Mouse (Mus musculus): Measurements from ENCODE around the gene Txk. TPM values are rescaled to one million over a fixed set of nuclear protein-coding genes. Genes with fewer than 3 reads are reported as not detected.

The Txk gene
- under 1 TPM in 1 of 2 experiments, not detected in 1; 0.29 TPM for total RNA-seq (2021)
- long read RNA-seq, experiment 1 = 0 reads
- long read RNA-seq, experiment 2 = 0 reads

- no peak for DNase-seq (ENCODE audit: low spot score in 2 of 2)
Measured at GRCm38 (mm10) chr5:72752585-72752984, at the start of gene Txk. Gene Txk (minus strand): TSS chr5:72752777.

GRCm38 (mm10) chr5:72798563-72798962 lies 46.0 kb upstream of the Txk start:
- DNase-seq (ENCODE audit: low spot score in 2 of 2) = no peak

- no peak for DNase-seq (ENCODE audit: low spot score in 2 of 2)
Measured at GRCm38 (mm10) chr5:72796186-72796613, 43.6 kb upstream of the Txk start.

GRCm38 (mm10) chr5:72793309-72793850 lies 40.8 kb upstream of the Txk start:
- no peak for DNase-seq (ENCODE audit: low spot score in 2 of 2)

GRCm38 (mm10) chr5:72791789-72792188 lies 39.2 kb upstream of the Txk start:
- no peak for DNase-seq (ENCODE audit: low spot score in 2 of 2)

GRCm38 (mm10) chr5:72791386-72791785 lies 38.8 kb upstream of the Txk start:
- DNase-seq (ENCODE audit: low spot score in 2 of 2) = no peak

- no peak for DNase-seq (ENCODE audit: low spot score in 2 of 2)
Measured at GRCm38 (mm10) chr5:72785451-72785850, 32.9 kb upstream of the Txk start.

- DNase-seq (ENCODE audit: low spot score in 2 of 2) = no peak
Measured at GRCm38 (mm10) chr5:72784719-72785118, 32.1 kb upstream of the Txk start.

GRCm38 (mm10) chr5:72783957-72784356 lies 31.4 kb upstream of the Txk start:
- no peak for DNase-seq (ENCODE audit: low spot score in 2 of 2)

- DNase-seq (ENCODE audit: low spot score in 2 of 2) = no peak
Measured at GRCm38 (mm10) chr5:72783123-72783522, 30.5 kb upstream of the Txk start.

- DNase-seq (ENCODE audit: low spot score in 2 of 2) = no peak
Measured at GRCm38 (mm10) chr5:72781776-72782175, 29.2 kb upstream of the Txk start.

- DNase-seq (ENCODE audit: low spot score in 2 of 2) = no peak
Measured at GRCm38 (mm10) chr5:72776595-72776994, 24.0 kb upstream of the Txk start.

- no peak for DNase-seq (ENCODE audit: low spot score in 2 of 2)
Measured at GRCm38 (mm10) chr5:72776127-72776526, 23.6 kb upstream of the Txk start.

- DNase-seq (ENCODE audit: low spot score in 2 of 2) = no peak
Measured at GRCm38 (mm10) chr5:72769841-72770240, 17.3 kb upstream of the Txk start.

GRCm38 (mm10) chr5:72763546-72763945 lies 11.0 kb upstream of the Txk start:
- DNase-seq (ENCODE audit: low spot score in 2 of 2) = no peak

- DNase-seq (ENCODE audit: low spot score in 2 of 2) = no peak
Measured at GRCm38 (mm10) chr5:72763025-72763424, 10.4 kb upstream of the Txk start.

GRCm38 (mm10) chr5:72761758-72762157 lies 9.2 kb upstream of the Txk start:
- no peak for DNase-seq (ENCODE audit: low spot score in 2 of 2)

GRCm38 (mm10) chr5:72761237-72761636 lies 8.7 kb upstream of the Txk start:
- DNase-seq (ENCODE audit: low spot score in 2 of 2) = no peak

- no peak for DNase-seq (ENCODE audit: low spot score in 2 of 2)
Measured at GRCm38 (mm10) chr5:72758925-72759924, 6.6 kb upstream of the Txk start.

- no peak for DNase-seq (ENCODE audit: low spot score in 2 of 2)
Measured at GRCm38 (mm10) chr5:72757155-72757773, 4.7 kb upstream of the Txk start.

- DNase-seq (ENCODE audit: low spot score in 2 of 2) = no peak
Measured at GRCm38 (mm10) chr5:72755941-72756340, 3.4 kb upstream of the Txk start.

- no peak for DNase-seq (ENCODE audit: low spot score in 2 of 2)
Measured at GRCm38 (mm10) chr5:72755035-72755434, 2.5 kb upstream of the Txk start.

Measured in adrenal gland, adult 18-20 months (tissue).